Mouse (Mus musculus): ENCODE measurements around the gene Sfswap.

The Sfswap gene

DNA sequence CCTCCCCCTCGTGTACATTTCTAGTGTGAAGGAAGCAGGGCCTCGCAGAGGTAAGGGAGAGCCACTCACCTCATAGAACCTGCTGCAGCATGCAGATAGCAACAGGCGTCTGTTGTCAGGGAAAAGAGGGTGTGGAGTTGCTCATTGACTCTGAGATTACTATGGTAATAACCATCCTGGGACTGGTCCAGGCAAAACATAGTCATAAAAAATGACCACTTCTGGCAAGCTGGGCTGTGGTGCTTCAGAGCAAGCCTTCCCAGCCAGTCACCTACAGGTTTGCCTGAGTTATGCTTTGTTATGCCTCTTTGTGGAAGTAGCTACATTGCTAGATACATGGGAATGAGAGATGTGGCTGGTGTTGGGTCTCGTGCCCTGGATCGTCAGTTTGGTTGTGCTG is 26.1 kb downstream of the Sfswap start:
- in situ Hi-C loops (cut with MboI, MseI), result no loop called here

- in situ Hi-C loops (cut with MboI, MseI), result no loop called here
Observed at GRCm38 (mm10) chr5:129529571-129529970, 28.6 kb downstream of the Sfswap start.

DNA sequence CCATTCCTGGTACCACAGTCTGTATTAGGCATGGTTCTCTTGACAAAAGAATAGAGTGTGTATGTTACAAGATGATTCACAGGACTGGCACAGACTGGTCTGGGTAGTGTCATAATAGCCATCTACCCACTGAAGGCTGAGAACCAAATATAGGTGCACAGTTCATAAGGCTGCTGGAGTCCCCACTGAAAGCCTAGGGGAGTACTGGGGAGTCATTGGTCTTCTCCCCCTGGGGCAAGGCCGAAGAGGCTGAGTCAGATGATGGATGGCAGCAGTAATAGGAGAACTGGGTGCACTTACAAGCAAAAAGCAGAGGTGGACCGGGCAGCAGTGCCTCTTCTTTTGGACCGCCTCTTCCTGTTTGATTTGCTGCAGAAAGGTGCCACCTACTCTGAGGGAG is 32.7 kb downstream of the Sfswap start:
- in situ Hi-C loops (cut with MboI, MseI), result no loop called here

DNA sequence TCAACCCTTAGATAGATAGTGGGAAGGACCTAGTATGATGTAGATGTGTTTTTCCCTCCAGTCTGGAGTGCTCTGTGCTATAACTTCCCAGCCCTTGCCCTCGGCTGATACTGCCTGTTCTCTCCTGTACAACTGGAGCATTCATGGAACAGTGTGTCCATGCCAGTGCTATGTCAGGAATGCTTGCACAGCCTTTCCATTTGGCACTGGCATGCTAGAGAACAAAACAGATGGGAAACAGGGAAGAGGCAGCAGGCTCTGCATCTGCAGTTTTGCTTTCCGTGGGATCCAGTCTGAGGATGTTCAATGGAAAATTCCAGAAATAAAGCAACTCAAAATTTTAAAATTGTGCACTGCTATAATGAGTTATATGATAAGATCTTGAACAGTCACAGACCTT is 33.5 kb downstream of the Sfswap start:
- in situ Hi-C loops (cut with MboI, MseI), result no loop called here

- in situ Hi-C loops (cut with MboI, MseI), result no loop called here
Observed at GRCm38 (mm10) chr5:129535021-129535420, 34.0 kb downstream of the Sfswap start.

GRCm38 (mm10) chr5:129535431-129535830 is 34.4 kb downstream of the Sfswap start:
- in situ Hi-C loops (cut with MboI, MseI), result no loop called here

- in situ Hi-C loops (cut with MboI, MseI), result no loop called here
Observed at GRCm38 (mm10) chr5:129538826-129539225, 37.8 kb downstream of the Sfswap start.

GRCm38 (mm10) chr5:129542236-129542635 is 41.2 kb downstream of the Sfswap start:
- in situ Hi-C loops (cut with MboI, MseI), result loop anchor here (5.0 kb wide), 1 partner anchor 75 kb away; no protein-coding TSS in a partner anchor

DNA sequence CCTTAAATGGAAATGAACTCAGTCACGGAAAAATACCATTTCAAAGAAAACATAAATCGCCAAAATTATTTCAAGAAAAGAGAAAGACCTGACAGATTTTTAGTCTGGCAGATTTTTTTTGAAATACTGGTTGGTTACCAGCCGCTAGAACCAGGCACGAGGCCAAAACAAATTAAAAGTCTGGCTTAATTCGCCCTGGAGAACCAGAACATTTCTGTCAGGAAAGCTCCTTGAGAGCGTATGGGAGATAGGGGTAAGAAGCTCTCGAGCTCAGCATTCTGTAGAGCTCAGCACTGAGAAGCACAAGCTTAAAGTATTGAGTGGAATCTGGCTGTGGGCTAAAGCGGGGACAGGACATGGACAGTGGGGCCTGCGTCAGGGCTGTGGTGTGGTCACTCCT is 44.8 kb downstream of the Sfswap start:
- in situ Hi-C loops (cut with MboI, MseI), result no loop called here

GRCm38 (mm10) chr5:129549716-129550115 is 48.7 kb downstream of the Sfswap start:
- in situ Hi-C loops (cut with MboI, MseI), result no loop called here

DNA sequence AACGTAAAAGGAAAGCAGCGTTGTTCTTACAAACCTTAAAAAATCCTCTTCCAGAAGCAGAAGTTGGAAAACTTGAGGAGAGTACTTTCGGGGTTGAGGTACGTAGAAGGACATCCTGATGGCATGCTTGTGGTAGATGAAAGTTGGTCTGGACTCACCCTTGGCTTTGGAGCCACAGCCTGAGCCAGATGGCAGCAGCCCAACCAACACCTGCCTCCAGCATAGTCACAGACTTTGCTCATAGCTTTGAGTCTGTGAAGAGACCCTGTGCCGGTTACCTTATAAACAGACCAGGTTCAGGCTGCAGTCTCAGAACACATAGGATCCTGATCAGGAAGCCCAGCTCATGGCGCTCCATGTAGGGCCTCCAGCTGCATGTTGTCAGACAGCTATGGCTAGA is 49.8 kb downstream of the Sfswap start:
- in situ Hi-C loops (cut with MboI, MseI), result no loop called here

DNA sequence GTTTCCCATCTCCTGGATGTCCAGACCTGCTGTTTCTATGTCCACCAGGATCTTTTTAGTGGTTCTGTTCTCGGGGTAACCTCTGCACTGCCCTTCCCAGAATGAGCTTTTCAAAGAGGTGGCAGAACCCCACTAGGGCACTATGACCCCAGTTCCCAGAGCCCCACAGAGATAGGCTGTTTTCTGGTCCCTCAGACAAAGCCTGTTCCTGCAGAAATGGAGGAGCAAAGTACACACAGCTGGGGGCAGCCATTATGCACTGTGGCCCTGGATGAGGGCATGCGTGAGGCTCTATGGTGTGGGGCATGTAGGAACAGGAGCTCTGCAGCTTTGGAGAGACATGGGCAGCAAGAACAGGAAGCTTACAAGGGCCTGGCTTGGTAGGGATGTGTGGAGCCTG is 51.0 kb downstream of the Sfswap start:
- in situ Hi-C loops (cut with MboI, MseI), result no loop called here

- in situ Hi-C loops (cut with MboI, MseI), result no loop called here
Observed at GRCm38 (mm10) chr5:129553642-129554041, 52.6 kb downstream of the Sfswap start.

- in situ Hi-C loops (cut with MboI, MseI), result no loop called here
Observed at GRCm38 (mm10) chr5:129558591-129558990, 57.6 kb downstream of the Sfswap start.

GRCm38 (mm10) chr5:129559283-129559682 is 58.3 kb downstream of the Sfswap start:
- in situ Hi-C loops (cut with MboI, MseI), result no loop called here

GRCm38 (mm10) chr5:129562342-129562741 is 61.3 kb downstream of the Sfswap start:
- in situ Hi-C loops (cut with MboI, MseI), result no loop called here

DNA sequence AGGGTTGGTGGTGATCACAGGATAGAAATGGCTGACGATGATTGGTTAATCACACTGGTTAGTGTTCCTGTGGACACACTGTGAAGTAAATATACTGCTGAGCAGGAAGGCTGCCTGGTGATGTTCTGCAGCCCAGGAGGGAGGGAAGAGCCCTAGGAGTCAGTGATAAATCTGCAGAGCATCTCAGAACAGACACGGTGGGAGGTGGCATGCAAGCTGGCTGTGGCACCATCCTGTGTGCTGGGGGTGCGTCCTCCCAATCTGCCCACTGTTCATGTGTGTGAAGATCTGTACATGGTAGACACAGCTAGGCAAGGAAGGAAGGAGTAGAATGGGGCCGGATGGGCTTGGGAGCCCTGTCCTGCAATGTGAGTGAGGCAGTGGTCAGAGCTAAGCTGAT is 67.6 kb downstream of the Sfswap start:
- in situ Hi-C loops (cut with MboI, MseI), result no loop called here

GRCm38 (mm10) chr5:129578201-129578600 is 77.2 kb downstream of the Sfswap start:
- in situ Hi-C loops (cut with MboI, MseI), result no loop called here

- in situ Hi-C loops (cut with MboI, MseI), result loop anchor here (10.0 kb wide), 1 partner anchor 555 kb away; the partner anchor contains the start of gene Ran
Observed at GRCm38 (mm10) chr5:129580046-129580445, 79.0 kb downstream of the Sfswap start.

DNA sequence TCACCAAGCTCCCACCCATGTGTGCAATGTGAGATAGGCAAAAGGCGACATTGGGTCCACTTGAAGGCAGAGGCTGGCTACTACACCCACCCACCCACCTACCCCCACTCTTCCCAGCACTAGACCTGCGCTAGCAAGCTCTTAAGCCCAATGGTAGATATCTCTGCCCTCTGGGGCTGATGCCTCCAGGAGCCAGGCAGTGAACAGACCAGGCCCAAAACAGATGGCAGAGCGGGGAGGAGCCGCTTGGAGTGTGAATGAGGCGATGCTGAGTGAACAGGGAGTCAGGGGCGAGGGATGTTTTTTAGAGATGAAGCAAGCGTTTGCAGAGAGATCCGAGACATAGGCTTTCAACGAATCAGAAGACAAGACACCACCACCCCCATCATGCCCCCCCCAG is 79.6 kb downstream of the Sfswap start:
- in situ Hi-C loops (cut with MboI, MseI), result loop anchor here (10.0 kb wide), 1 partner anchor 556 kb away; the partner anchor contains the start of gene Ran

GRCm38 (mm10) chr5:129581015-129581414 is 80.0 kb downstream of the Sfswap start:
- in situ Hi-C loops (cut with MboI, MseI), result loop anchor here (10.0 kb wide), 1 partner anchor 556 kb away; the partner anchor contains the start of gene Ran

DNA sequence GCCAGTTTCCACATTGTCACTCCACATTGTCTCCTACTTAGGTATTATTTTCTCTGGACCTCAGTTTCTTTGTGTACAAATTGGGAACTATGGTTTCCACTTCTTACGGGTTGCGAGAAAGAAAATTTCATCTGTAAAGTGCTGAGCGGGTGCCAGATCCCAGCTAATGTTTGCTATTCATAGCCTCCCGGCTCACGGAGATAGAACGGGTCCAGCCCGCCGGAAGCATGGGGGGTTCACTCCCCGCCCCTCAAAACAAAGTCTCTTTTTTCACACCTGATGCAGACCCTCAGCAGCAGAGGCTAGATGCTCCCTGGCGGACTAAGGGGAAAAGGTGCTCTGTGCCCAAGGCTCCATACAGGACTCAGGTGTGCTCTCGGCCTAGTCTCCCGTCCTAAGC is 82.3 kb downstream of the Sfswap start:
- in situ Hi-C loops (cut with MboI, MseI), result loop anchor here (10.0 kb wide), 1 partner anchor 559 kb away; the partner anchor contains the start of gene Ran

GRCm38 (mm10) chr5:129583761-129584582 is 83.0 kb downstream of the Sfswap start, which contains the start of gene Mmp17:
TSS of gene Mmp17 (plus strand) at chr5:129584169.
- in situ Hi-C loops (cut with MboI, MseI), result loop anchor here (10.0 kb wide), 1 partner anchor 559 kb away; the partner anchor contains the start of gene Ran

All from T-helper 1 cell (primary cell).